Mouse (Mus musculus) regulatory T cell (primary cell): Measurements from ENCODE around the gene Hnrnpab.

ENCODE experiments used
- in situ Hi-C: fragments of 300-600 bp; cut with MboI, MseI; formaldehyde crosslinking; loops from one replicate; pipeline ENCODE4 v1.15.1; 2025; ENCODE audit warnings: high pct_unique_total_duplicates

Gene Hnrnpab

DNA sequence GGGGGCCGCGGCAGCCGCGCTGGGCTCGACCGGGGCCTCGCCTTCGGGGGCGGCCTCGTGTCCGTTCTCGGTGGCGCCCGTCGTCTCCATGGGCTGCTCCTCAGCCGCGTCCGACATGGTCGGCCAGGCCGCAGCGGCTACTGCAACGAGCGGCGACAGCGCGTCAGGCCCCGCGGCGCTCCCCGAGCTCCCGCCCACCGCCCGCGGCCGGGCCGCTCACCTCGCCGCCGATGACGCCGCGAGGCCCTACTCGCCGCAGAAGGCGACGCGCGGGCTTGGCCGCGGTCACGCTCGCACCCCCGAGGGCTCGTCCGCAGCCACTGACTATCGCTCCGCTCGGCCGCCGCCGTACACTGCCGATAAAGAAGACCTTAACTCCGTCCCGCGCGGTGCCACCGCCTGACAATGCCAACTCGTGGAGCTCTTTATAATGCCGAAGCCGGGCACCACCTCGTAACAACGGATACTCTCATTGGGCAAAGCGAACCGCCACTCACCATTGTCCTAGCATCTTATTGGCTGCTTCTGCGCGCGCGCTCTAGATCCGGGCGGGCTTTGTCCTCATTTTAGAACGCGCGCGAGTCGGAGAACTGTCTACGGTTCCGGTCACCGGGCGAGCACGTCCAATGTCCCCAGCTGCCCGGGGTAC is at the start of gene Hnrnpab:
TSS of gene Hnrnpab (minus strand) at position 401 of the 649 bp plus-strand sequence.
- in situ Hi-C loops: no loop called here

DNA sequence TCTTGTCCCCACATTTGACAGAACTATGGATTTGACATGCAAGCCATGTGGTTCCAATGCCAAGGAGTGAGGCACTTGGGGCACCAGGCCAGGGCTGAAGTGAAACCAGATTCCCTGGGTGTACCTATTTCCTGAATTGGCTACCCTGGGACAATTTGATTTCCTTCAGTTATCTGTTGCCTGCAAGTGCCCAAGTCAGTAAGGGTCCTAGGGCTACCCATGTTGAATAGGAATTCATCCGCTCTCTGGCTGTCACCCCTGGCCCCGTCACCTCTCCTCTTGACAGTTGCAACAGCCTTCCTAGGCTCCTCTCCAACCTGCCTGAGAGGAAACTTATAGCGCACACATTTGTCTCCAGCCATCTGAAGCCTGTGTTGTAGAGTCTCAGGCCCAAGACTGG is 48.2 kb upstream of the Hnrnpab start:
- in situ Hi-C loops: no loop called here

DNA sequence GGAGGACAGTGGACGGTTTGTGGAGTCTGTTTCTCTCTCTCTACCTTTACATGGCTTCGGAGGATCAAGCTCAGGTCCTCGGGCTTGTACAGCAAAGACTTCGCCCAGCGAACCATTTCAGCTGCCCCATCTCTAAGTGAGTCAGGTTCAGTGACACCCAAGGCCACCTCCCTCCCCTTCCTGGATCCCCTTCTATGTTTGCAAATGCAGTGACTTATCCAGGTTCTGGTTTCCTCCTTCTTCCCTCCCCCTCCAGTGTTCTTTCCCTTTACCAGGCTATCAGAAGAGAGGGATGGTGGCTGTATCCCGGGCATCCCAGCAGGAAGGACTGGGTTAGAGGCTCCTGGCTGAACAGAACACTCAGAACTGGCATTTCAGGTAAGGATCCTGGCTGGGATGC is 47.1 kb upstream of the Hnrnpab start:
- in situ Hi-C loops: no loop called here

DNA sequence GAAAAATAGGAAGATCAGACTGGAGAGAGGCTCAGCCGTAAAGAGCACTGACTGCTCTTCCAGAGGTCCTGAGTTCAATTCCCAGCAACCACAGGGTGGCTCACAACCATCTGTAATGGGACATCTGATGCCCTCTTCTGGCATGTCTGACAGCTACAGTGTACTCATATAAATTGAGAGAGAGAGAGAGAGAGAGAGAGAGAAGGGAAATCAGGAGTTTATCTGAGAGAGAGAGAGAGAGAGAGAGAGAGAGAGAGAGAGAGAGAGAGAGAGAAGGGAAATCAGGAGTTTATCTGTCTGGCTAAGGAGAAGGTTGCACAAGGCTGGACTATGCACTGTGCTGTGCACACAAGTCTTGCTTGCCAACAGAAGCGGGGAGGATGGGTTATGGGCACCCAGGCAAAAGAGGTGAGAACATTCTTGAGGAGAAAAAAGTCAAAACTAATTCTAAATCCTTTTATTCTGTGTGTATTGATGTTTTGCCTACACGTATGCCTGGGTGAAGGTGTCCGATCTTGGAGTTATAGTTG is 46.3 kb upstream of the Hnrnpab start:
- in situ Hi-C loops: no loop called here

DNA sequence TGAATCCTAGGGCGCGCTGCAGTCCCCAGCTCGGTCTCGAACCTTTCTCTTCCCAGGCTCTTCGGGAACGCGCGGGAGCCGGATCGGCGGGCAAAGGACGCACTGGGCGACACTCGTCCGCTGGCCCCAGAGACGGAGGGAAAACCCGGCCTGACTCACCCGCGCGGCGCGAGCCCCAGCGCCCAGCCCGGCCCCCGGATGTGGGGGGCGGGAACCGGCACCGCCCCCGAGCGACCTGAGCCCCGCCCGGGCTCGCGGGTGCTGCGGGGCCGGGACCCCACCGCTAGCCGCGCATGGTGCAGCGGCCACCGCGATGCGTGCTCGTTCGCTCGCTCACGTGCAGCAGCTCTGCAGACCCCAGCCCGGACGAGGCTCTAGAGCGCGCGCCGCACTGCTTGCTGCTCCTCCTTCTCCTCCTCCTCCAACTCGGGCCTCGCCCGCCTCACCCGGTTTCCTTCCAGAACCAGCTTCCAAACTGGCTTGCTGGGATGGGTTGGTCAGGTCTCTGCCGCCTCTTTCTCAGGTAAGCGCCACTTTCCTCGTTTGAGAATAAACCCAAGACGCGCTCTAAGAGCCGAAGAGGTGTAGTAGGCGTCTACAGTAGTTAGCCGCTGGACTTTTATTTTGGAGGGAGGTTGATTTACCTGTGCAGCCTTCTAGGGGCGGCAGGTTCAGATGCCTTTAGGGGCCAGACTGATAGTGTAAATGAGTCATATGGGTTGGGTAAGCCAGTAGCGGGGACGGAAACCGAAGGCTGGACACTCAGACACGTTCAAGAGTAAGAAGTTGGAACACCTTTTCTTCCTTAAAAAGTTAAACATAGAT is 44.3 kb upstream of the Hnrnpab start, which contains the start of the genes N4bp3 and D930048N14Rik:
TSS of gene N4bp3 (minus strand) at position 152 of the 825 bp plus-strand sequence.
TSS of gene D930048N14Rik (plus strand) at position 264 of the 825 bp plus-strand sequence.
- in situ Hi-C loops: no loop called here

DNA sequence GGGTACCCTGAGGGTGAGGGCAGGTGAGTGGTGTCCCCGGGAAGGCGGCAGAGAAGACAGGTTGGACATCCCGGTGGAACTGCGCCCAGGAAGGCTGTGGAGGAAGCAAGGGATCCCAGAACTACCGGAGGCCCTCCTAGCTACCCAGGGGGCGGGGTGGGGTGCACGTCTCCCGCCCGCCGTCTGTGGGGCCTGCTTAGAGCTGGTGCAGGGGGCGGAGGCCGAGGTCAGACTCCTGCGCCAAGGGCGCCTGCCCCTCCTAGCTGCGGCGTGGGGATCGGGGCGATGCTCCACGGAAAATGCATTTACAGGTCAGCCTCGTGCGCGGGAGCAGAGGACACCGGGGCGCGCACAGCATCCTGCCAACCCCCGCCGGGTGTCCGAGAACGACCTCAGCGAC is 43.6 kb upstream of the Hnrnpab start:
- in situ Hi-C loops: no loop called here

DNA sequence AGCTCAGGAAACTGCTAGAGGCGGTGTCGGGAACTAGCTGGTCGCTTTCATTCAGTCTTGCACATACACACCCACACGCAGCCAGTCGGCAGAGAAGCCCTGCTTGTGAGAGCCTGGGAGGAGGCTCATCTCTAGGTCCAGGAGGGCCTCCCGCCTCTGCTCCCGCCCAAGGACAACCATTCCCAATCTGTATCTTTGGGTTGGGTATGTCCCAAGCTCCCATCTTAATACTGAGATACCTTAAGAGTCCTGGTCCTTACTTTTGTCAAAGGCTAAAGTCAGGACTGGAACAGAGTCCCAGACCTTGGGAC is 43.2 kb upstream of the Hnrnpab start:
- in situ Hi-C loops: no loop called here

DNA sequence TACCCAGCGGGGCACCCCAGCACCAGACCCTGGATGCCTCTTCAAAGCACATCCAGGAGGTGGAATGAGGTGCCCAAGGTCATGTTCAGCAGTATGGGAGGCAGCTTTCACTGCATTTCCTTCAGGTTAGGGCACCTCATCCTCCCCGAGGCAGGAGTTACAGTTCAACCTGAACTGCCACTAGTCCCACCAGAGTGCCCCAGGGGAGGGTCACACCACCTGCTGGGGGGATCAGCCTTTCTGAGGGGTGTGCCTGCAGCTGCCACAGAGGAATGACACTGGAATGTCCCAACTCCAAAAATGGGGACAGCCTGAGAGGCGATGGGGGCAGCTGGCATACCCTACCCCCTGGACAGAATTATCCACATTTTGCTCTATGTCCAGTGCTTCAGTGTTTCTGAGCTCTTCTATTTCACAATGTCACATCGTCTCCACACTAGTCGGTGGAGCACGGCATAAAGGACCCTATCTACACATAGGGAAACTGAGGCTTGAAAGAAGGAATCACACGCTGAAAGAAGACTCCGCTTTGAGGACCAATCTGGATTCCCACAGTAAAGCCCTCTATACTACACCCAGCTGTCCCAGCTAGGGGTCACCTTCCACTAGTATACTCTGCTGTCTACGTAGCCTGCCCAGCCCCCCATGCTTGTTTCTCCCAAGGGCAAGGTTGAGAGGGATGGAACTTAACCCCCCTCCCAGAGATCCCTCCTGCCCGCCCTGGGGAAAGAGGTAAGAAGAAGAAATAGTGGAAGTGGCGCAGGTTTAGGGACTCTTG is 42.7 kb upstream of the Hnrnpab start:
- in situ Hi-C loops: no loop called here

DNA sequence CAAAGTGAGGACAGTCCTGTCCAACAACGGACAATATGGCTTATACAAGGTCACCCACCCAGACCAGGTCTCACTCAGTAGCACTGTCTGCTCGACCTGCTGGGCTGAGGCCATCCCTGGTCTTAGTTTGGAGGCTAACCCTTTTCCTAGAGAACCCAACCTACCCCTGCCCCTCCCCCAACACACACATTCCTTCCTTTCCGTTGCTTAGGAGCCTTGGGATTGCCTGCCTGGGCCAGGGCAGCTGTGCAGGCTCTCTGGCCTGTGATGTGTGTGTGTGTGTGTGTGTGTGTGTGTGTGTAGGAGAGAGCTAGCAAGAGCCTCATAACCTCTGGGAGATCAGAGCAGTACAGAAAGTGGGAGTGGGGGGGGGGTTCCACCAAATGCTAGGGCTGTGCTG is 41.9 kb upstream of the Hnrnpab start:
- in situ Hi-C loops: no loop called here

DNA sequence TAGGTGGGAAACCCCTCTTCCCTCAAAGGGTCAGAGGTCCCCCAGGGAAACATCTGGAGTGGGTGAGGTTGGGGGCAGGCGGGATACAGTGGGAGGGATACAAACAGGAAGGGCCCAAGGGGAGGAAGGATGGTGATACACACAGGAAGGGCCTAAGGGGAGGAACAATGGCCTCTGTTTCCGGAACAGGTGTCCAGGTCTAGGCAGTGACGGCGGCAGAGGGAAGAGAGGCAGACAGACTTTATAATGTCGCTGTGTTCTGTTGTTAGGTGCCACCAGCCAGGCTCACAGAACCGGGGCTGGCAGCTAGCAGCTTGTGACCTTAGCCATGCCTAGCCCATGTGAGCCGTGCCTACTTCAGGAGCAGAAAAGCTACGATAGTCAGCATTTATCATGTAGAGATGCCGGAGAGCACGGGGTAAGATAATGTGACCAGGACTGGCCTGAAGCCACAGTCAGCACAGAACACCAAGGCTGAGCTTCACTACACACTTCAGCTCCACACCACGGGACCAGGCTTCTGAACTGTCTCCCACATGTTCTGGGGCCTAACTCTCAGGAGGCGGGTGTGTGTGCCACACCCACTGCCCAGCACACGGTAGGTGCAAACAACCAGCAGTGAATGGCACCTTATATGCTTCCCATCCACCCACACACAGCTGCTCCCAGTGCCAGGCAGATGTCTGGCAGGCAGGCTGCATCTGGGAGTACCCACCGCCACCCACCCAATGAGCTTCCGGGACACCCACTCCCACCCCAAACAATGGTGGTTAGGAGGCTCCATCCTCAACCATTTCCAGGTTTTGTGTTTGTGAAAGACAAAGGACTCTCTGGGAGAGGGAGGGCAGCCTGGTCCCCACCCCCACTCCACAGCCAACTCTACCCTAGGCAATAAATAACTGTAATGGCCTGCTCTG is 40.4 kb upstream of the Hnrnpab start:
- in situ Hi-C loops: no loop called here

DNA sequence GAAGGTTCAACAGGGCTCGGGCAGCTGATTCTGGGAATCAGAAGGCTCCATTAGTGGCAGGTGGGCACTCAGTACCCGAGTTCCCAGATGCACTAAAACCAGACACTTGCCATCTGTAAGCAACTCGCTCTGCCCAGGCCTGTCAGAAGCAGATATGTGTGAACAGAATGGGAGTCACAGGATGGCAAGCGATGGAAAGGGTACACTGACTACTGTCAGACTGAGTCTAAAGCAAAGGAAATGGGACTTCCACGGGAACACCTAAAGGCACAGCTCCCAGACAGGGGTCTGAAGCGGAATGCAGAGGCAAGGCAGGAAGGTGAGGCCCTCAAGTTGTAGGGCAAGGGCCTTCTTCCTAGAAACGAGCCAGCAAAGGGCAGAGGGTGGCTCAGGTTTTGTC is 39.6 kb upstream of the Hnrnpab start:
- in situ Hi-C loops: no loop called here

DNA sequence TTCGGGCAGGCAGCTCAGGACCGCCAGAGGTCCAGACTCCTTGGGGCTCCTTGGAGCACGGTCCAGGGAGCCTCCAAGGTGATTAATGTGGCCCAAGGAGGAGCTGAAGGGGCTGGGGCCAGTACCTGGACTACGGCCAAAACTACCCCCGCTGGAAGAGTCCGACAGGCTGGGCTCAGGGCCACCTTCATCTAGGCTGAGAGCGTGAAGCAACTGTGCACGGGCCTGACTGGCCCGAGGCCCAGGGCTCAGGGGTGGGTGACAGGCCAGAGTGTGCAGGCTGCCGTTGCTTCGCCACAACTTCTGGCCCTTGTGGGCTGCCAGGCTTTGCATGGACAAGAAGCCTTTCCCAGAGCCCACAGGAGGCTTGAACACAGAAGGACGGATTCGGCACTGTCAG is 38.6 kb upstream of the Hnrnpab start:
- in situ Hi-C loops: no loop called here

DNA sequence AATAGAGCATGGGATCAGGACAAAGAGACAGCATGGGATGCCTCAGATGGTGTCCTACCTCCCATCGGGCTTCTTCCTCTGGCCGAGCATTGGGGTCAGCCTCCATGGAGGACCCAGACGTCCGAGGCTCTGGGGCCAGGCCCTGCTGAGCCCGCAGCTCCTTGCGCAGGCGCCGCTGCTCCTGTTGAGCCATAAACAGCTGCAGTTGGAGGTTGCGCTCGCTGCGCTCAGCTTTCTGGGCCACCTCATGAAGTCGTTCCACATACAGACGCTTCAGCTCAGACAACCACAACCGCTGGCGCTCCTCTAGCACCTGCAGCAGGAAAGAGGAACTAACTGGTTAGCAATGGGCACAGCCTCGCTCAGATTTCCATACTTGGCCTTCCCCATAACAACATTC is 37.6 kb upstream of the Hnrnpab start:
- in situ Hi-C loops: no loop called here

DNA sequence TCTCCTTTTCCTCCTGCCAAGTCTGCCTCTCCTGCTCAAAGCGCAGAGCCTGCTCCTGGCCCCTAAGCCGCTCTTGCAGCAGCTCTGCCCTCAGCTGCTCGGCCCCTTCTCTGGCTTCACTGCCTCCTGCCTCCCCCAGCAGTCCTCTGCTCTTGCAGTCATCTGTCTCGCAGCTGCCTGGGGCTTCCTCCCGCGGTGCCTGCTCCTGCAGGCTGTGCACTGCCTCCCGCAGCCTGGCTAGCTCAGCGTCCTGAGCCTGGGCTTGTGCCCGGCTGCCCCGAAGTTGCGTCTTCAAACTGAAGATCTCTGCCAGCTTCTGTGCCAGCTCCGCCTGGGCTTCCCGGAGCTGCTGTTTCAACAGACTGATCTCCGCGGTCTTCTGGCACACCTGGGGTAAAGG is 37.1 kb upstream of the Hnrnpab start:
- in situ Hi-C loops: no loop called here

DNA sequence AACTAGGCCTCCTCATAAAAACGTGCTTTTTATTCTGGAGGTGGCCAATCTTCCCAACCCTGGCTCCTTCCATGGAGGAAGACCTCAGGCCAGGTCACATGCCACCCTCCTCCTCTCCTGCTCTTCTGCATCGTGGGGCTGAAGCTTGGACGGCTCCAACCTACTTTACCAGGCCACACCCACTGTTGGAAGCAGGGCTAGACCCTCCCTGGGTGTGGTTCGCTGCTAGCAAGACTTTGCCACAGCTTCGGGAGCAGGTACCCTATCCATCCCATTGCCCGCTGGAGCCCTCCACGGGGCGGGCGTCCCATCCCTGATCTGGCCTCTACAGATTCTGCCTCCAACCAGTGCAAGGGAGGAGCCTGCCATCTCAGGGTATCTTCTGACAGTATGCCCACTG is 36.6 kb upstream of the Hnrnpab start:
- in situ Hi-C loops: no loop called here

DNA sequence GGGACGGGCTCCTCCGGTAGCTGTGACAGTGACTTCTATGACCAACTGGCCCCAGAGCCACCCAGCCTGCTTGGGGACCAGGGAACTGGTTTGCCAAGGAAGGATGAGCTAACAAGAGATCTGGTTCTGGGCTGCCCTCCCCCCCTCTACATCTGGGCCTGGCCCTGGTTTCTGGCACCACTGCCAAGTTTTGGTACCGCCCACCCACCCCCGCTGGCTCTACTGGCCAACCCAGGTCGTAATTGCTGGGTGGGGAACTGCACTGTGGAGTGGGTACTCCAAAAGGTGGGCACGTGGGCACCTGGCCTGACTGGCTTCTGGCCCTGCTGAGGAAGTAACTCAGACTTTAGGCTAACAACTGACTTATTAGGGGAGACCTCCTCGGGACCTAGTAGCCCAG is 34.1 kb upstream of the Hnrnpab start:
- in situ Hi-C loops: no loop called here

DNA sequence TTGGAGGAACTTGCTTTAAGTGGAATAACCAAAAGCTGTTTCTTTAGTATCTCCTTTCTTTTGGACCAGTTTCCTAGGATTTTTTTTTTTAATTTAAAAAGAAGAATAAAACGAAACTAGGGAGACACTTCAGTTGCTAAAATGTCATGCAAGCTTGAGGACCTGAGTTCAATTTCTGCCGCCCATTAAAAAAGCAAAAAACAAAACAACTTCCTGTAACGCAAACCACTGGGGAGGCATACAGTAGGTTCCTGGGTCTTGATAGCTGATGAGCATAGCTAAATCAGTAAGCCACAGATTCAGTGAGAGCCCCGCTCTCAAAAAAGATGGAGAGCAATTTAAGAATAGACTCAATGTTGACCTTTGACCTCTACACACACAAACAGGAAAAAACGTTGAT is 31.9 kb upstream of the Hnrnpab start:
- in situ Hi-C loops: no loop called here

DNA sequence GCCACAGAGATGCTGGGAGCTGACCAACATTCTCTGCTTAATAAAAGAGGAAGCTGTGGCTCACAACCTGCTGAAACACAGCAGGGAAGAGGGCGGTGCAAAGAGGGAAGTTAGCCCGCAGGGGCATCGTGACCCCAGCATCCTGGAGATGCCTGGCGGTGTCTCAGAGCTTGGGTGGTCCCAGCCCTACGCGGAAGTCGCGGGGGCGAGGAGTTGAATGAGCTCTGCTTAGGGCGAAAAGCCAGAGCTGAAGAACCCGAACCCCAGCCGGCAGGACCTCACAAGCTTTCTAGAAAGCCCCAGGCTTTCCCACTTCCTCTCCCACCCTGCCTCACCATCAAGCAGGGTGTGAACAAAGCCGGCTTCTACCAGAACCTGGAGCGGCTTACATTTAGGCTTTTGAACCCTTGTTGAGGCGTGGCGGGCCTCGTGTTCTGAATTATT is 31.3 kb upstream of the Hnrnpab start:
- in situ Hi-C loops: no loop called here

DNA sequence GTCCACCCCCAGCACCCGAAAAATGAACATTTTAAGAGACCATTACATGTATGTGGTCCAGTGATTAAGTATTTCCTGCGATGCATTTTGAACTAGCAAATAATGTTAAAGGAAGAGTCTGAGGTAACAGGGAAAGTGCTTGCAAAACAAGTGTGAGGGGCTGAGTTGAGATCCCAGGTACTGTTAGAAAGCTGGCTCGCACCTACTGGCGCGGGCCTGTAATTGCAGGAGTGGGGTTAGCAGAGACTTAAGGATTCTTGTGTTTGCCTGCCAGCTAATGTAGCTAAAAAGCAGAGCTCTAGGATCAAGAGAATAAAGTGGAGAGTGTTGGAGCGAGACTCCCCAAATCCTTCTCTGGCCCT is 29.7 kb upstream of the Hnrnpab start:
- in situ Hi-C loops: no loop called here

DNA sequence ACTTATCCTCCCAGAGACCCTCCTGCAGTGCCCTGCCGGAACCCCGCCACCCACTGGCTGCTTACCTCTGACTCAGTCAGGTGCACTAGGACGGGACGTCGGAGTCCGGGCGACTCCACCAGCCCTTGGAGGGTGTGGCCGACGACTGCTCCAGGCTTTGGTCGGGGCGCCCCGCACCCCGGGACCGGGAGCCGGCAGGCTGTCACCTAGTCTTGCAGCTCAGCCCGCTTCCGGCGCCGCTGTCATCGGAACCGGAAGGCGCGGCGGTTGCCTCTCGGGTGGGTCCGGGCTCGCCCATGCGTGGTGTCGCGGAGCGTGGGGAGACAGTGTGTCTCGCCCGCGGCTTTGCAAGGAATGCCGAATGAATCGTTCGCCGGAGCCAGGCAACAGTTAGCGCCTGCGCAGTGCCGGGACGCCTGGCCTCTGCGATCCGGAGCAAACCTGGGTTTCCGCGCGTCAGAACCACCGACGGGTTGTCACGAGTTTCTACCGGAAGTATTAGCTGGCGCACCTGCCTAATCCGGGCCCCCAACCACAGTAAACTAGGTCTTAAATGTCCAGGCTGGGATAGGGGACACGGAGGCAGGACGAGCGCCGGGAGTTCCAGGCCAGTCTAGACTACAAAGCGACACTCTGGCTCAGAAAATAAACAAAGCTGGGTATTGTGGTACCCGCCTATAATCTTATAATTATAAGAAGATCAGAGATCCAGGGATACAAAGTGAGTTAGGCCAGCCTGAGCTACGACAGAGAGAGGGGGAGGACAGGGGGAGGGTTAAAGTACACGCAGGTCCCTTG is 29.1 kb upstream of the Hnrnpab start, which contains the start of gene Rmnd5b:
TSS of gene Rmnd5b (minus strand) at position 372 of the 798 bp plus-strand sequence.
- in situ Hi-C loops: no loop called here
